Mouse (Mus musculus): Measurements from ENCODE around the gene Btd. TPM values are rescaled to one million over a fixed set of nuclear protein-coding genes. Genes with fewer than 3 reads are reported as not detected.

The Btd gene
- total RNA-seq (2023; ENCODE audit: inconsistent age) = 12.0 to 14.3 TPM (median 13.5 TPM) in 4 replicates

DNA sequence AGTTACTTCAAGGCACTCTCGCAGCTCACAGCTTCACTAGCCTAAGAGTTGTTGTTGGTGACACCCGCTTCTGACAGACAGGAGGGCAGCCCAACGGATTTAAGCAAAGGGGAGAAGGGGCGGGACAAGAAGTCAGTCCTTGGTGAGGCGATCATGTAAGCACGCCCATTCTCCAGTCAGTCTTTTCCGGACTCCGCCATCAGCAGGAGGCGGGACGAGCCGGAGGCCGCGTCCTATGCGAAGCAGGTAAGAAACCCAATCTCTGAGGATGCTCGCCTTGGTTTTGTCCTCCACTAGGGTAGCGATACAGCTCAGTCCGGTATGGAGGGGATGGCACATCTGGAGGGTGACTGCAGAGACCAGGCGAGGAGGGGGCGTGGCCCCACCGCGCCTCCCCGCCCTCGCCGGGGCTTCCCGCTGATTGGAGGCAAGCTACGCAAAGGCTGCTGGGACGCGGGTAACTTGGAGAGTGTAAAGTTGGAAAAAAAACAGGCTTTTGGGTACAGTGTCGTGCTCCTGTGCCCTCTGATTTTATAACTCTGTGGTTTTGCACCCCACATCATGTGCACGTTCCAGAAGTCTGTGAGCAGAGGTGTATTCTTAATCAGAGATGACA, at the start of gene Btd, which contains the start of gene Hacl1:
Gene Btd (plus strand): TSS at position 139 of the 616 bp plus-strand sequence.
Gene Hacl1 (minus strand): TSS at position 397 of the 616 bp plus-strand sequence.

DNA sequence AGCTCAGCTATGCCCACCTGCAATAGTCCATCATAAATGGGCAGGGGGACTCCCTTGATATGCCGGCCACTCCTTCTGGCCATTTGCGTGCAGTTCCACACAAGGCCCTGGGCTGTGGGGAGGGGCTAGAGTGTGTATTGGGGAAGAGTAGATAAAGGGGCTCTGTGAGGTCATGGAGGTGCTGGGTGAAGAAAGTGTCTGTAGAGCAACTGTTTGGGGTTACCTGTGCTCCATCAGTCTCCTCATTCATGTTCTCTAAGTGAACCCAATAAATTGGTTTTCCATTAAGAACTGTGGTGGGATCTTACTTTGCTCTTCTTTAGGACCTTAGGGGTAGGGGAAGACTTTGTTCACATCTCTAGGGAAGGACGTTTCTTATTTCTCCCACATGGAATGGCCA, 49.6 kb upstream of the Btd start, which contains the start of gene Colq:
Gene Colq (minus strand): TSS at position 101 of the 400 bp plus-strand sequence.

DNA sequence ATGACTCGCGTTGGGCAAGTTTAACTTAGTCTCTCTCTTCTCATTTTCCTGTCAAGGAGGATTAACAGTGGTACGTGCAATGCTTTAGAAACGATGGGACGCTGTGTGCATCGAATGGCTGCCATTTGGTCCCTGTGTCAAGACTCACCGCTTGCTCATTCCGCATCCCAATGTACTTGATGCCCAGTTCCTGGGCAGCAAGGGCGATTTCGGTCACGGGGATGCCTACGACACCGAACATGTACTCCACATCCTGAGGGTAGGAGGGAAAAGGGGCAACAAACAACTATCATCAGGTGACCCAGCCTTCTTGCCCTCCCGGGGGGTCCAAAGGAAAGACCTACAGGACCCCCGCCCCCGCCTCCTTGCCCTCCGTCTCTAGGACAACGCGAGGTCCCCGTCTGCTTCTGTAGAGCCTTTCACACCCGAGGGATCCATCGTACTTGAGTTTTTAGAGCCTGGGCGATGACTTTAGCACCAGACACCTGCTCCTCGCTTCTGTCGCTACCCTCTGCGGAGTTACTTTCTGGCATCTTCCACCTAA, 410 bp upstream of the Btd start, which contains the start of gene Gm49387:
Gene Gm49387 (minus strand): TSS at position 533 of the 544 bp plus-strand sequence.

Other genes with a start within 250 kb of the Btd start
- gene Sh3bp5, start 204.9 kb upstream of the Btd start, total RNA-seq (2023; ENCODE audit: inconsistent age) = 263 to 304 TPM (median 276 TPM) in 4 replicates
- 33.2 to 41.6 TPM (median 35.5 TPM) in 4 replicates for gene Eaf1, start 146.6 kb upstream of the Btd start, total RNA-seq (2023; ENCODE audit: inconsistent age)
- gene Mettl6, start 146.0 kb upstream of the Btd start, total RNA-seq (2023; ENCODE audit: inconsistent age) = 35.6 to 43.9 TPM (median 40.2 TPM) in 4 replicates
- 3.6 to 5.0 TPM (median 4.3 TPM) in 4 replicates for gene Colq, start 49.7 kb upstream of the Btd start, total RNA-seq (2023; ENCODE audit: inconsistent age)
- 0.45 TPM in 1 of 4 replicates, not detected in the others for gene Gm49387, start 150 bp upstream of the Btd start, total RNA-seq (2023; ENCODE audit: inconsistent age)
- gene Hacl1, start 258 bp downstream of the Btd start, total RNA-seq (2023; ENCODE audit: inconsistent age) = 6.2 to 12.6 TPM (median 7.8 TPM) in 4 replicates
- gene Ankrd28, start 189.6 kb downstream of the Btd start, total RNA-seq (2023; ENCODE audit: inconsistent age) = 31.2 to 41.2 TPM (median 37.7 TPM) in 4 replicates

Measured in B cell, adult (primary cell).